Mouse (Mus musculus): Measurements from ENCODE around the gene Ptpn4.
A peak's percentile ranks its signal among the peaks of the same experiment; 100 is the strongest.

The Ptpn4 gene

DNA sequence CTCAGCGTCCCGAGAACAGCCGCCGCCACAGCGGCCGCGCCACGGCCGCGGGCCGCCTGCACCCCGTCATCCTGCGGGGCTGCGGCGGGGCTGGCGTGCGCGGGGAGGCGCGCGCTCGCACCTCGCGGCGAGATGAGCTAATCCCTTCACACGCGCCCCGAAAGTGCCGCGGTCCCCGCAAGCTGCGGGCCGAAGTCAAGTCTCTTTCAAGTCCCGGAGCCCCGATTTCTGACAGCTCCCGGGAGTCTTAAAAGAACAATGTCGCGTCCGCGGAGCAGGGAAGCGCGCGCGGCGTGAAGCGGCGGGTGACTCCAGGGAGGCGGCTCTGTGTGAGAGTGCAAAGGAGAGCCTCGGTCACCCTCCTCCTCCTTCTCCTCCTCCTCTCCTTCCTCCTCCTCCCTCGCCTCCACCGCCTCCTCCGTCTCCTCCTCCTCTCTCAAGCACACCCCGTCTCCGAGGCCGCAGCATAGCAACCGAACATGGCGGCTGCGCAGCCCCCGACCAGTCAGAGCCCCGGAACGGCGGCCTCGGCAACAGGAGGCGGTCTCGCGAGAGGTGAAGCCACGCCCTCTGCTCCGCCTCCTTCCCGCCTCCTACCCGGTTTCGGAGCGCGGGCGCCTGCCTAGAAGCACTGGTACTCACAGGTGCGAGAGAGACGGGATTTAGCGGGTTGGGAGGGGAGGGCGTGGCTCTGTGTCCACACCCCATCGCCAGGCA lies at the start of gene Ptpn4:
Gene Ptpn4 (minus strand): TSS at position 579 of the 717 bp plus-strand sequence.
- peak; percentile 98 to 99 for DNase-seq (ENCODE audit: low spot score in 2 of 2)

DNA sequence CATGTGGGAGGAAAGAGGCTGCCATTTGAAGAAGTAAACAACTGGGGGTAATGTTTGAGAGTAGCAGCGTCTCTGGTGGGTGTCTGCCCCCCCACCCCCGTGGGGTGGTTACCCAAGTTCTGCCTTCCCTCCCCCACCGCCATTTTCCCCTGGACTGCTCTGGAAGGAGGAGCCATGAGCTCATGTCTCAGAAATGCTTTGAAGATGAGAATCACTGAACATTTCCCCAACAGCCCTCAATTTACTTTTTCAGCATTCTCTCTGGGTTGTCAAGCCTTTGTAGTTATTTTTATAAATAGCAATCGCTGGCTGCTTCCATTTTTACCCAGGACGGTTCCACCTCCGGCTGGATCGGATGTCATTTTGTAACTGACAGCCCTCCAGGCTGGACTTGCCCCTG lies 48.9 kb upstream of the Ptpn4 start:
- no peak for DNase-seq (ENCODE audit: low spot score in 2 of 2)

DNA sequence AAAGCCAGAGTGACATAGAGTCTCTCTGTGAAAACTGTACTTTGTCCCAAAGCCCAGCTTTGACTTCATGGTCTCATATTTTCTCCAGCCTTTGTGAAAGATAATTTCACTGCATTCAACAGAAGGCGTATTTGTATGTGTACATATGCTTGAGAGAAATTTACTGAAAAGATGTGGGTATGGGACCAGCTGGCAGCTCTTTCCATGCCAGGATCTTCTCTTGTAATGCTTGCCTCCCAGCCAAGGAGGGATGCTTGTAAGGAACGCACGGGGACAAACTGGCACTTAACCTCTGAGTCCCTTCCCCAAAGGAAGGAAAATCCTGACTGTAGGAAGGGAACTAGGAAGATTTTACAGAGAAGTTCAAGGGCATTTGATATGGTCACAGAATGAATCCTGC lies 46.9 kb upstream of the Ptpn4 start:
- no peak for DNase-seq (ENCODE audit: low spot score in 2 of 2)

DNA sequence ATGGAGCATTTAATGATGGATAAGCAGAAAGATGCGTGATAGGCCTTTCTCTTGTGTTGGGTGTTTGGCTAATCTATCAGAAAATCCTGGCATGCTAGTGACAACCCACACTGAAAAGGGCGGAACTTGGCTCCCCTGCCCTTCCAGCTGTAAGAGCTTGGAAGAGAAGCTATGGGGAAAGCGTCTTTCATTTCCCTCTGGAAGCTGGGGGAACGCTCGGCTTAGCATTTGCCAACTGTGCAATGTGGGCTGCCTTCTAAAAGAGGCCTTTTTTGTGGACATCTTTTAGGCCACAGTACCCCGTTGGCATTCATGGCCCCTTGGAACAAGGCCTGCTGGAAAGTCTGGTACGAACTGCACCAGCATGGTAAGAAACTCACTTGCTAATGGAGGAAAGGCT lies 41.5 kb upstream of the Ptpn4 start:
- DNase-seq (ENCODE audit: low spot score in 2 of 2): peak in 1 of 2 experiments; percentile 56

DNA sequence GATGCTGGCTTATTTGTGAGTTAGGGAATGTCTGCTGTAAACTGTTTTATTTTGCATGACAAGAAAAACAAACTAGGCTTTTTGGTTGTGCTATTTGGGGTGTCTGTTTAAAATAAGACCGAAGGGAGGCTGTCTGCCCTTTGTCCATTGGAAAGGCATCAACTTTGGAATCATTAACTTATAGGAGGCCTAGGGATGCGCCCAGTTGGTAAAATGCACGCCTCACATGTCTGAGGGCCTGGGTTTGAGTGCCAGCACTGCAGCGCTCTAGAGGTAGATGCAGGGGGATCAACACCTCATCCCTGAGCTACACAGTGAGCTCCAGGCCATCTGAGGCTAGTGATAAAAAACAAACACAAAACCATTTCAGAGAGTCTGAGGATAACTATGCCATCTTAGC lies 40.1 kb upstream of the Ptpn4 start:
- no peak for DNase-seq (ENCODE audit: low spot score in 2 of 2)

DNA sequence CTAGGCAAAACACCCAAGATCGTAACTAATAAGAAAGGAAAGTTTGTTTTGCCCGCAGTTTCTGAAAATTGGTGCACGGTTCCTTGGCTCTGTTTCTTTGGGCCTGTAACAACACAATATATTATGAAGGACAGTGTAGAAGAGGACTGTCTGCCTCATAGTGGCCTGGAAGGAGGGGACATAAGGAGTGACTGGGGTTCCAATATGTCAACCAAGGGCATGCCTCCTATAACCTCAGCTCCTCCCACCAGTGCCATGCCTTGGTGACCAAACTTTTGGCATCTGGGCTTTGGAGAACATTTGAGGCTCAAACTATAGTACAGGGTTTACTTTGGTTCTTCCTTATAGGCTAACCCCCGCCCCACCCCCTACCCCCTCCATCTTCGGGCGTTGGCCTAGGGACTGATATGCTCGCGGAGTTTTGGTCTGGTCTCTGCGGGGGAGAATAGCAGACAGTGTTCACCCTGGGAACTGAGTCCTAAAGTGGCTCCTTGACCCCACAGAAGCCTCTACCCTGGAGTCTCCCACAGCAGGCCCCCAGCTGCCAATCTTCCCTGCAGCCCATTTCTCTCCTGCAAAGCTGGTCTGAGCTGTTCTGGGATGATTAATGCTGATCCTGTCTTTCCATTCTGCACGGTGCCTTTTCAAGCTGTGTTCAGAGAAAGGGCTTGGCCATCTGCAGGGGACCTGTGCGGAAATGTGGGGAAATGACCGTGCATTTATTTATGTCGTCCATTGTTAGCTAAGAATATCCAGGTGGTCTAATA lies 31.2 kb upstream of the Ptpn4 start:
- no peak for DNase-seq (ENCODE audit: low spot score in 2 of 2)

DNA sequence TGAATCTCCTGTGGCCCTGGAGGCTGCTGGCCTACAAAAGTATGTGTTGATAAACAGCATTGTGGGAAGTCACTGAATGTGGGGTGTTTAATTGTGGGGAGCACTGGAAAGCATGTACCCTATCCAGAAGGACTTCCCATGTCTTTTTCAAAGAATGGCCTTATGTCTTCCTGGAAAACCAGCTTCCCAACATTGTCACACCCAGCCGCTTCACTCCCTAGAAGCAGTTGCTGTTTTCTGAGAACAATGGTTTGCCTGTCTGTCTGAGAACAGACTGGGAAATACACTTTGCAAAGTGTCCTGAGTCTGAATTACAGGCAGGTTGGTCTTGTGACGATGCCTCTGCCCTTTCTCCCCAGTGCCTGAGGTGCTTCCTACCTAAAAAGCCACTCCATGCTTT lies 29.9 kb upstream of the Ptpn4 start:
- DNase-seq (ENCODE audit: low spot score in 2 of 2): no peak

DNA sequence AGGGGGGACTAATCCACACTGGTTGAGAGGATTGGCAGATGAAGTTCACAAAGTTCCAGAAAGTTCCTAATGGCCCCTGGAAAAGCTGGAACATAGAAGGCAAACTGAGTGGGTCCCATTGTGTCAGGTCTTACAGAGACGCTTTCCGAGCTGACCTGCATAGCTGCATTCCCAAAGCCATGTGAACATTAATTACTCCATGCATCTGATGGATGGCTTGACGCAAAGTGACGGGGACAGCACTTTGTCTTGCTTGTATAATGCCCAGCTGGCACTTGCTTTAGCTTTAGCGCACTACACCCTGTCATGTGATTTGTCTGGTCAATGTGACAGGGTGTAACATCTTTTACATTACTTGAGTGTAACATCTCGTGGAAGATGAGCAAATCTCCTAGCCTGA lies 27.9 kb upstream of the Ptpn4 start:
- no peak for DNase-seq (ENCODE audit: low spot score in 2 of 2)

DNA sequence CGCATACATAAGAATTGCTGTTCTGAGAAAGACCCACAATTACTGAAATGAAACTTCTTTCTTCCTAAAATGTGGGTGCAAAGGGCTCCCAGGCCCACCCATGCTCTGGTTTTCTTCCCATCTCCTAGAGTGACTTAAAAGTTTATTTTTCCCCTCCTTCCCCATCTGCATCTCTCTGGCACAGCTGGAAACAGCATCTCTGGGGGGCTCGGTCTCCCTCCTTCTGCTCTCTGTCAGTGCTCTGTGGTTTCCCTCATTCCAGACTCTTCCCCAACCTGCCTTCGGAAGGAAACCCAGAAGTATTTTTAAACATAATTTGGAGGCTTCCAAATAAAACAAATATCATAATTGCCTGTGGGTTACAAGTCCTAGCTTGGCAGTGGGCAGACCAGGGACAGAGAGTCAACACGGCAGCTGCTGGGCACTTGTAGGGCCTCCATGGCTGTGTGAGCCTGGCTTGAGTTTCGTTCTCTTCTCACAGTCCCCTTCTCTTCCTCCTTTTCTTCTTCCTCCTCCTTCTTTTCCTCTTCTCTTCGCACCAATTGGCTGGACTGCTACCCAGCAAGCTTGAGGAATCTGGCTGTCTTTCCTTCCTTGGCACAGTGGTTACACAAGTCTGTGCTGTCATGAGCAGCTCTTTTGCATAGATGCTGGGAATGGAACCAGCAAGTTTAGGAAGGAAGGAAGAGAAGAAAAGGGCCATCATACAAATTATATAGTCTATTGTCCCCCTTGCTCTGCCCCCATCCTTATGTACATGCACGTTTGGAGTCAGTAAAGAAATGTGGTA lies 26.3 kb upstream of the Ptpn4 start:
- DNase-seq (ENCODE audit: low spot score in 2 of 2): no peak

DNA sequence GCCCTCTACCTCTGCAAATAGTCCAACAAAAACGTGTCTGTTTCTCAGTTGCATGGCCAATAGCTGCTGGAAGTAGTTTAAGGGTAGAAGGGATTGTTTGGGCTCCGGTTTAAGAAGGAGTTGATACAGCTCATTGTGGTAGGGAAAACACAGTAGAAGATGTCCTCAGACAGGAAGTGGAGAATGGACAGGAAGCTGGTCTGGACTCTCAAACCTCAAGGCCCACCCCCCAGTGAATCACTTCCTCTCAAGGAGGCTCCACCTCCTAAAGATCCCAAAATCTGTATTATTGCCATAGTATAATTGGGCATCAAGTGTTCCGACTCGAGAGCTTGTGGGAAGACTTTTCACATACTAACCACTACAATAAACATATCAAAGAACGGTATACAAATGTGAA lies 22.2 kb upstream of the Ptpn4 start:
- no peak for DNase-seq (ENCODE audit: low spot score in 2 of 2)

DNA sequence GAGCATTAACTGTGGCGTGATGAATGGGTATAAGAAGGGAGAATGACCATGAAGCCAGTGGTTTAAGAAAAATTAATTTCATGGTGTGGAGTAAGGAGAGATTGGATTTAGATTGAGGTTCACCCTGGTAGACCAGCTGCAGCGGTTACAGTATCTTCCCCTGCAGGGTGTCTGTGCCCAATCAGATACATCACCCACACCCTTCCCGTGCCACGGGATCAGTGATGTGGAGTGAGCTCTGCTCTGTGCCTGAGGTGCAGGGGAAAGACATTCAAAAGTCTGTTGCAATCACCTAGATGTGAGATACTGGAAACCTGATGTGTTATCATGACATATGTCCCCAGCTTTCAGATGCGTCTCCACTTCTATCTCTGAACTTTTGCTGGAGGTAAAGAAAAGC lies 15.6 kb upstream of the Ptpn4 start:
- DNase-seq (ENCODE audit: low spot score in 2 of 2): no peak

DNA sequence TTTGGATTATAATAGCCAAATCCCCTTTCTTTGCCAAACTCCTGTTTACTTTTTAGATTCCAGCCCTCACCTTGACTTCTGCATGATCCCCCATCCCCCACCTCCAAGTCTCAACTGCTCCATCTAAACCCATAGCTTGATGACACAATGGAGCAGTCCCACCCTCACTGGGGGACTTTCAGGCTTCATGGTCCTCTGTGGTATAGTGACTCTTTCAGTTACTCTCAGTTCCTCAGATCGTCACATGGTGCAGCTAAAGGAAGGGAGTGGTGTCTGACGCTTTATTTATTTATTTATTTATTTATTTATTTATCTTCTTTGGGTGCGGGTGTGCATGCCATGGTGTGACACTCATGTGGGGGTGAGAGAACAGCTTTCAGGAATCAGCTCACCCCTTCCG lies 14.9 kb upstream of the Ptpn4 start:
- DNase-seq (ENCODE audit: low spot score in 2 of 2): no peak

DNA sequence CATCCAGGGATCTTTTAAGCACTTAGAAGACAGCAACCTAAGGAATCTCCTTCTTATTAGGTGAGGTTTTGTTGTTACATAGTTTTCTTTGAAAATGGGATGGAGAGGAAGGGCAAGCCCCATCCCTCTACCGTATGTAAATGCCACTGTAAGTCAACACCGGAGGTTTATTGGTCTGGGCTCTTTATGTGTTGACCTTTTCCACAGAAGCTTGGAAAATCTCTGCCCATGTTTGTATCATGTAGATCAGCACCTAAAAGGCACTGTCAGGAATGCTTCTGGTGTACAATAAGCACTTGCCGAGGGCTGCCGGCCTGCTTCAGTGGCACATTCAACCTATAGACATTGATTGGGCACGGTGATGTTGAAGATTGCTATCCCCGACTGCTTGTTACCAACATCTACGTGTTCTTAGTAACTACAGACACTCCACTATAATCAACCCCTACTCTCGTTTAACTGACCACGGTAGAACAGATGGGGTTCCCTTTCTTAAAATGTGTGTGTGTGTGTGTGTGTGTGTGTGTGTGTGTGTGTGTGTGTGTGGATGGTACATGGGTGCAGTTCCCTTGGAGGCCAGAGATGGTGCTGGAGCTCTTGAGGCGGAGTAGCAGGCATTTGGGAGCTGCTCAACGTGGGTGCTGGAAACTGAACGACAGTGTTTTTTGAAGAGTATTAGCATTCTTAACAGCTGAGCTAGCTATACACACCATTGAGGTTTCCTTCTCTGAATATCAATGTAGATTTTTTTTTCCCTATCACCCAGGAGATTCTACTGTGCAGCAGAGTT lies 11.9 kb upstream of the Ptpn4 start:
- DNase-seq (ENCODE audit: low spot score in 2 of 2): no peak

DNA sequence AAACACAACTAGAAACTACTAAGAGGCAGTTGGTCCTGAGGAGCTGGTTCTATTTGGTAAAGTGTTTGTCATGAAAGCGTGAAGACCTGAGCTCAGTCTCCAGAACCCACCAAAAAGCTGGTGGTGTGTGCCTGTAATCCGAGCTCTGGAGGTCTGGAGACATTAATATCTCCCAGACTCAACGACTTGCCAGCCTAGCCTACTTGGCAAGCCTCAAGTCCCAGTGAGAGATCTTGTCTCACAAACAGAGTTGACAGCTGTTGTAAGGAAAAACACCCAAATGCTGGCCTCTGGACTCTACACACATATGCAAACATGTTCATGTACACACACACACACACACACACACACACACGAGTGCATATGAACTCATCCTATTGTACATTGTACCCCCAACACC lies 7.9 kb upstream of the Ptpn4 start:
- DNase-seq (ENCODE audit: low spot score in 2 of 2): no peak

DNA sequence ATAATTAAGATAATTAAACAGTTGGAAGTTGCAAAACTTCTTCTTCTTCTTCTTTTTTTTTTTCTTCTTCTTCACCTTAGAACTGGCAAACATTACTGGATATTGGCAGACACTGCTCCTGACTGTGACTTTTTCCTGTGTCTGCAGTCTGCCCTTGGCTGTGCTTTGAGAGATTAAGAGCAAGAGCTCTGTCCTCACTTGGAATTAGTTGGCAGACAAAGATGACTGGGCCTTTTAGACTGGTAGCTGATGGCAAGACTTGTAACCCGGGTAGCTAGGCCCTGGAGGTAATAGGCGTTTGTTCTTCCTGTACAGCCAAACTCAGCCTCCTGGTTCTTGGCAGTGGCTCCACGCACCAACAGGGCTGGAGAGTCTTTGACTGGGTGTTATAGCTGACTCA lies 5.7 kb upstream of the Ptpn4 start:
- DNase-seq (ENCODE audit: low spot score in 2 of 2): no peak

DNA sequence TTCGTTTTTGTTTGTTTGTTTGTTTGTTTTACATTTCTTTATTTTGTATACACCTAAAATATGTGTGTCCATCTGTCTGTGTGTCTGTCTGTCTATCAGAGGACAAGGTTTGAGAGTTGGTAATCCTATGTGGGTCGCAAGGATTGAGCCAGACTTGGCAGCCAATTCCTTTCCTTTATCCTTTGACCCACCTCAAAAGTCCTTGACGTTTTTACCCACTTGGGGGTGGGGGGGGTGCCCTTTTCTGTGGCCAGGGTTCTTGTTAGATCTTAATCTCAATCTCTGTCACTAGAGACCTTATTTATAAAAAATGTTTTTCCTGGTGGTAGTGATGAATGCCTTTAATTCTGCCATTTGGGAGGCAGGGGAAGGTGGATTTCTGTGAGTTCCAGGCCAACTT lies 828 bp upstream of the Ptpn4 start:
- no peak for DNase-seq (ENCODE audit: low spot score in 2 of 2)

DNA sequence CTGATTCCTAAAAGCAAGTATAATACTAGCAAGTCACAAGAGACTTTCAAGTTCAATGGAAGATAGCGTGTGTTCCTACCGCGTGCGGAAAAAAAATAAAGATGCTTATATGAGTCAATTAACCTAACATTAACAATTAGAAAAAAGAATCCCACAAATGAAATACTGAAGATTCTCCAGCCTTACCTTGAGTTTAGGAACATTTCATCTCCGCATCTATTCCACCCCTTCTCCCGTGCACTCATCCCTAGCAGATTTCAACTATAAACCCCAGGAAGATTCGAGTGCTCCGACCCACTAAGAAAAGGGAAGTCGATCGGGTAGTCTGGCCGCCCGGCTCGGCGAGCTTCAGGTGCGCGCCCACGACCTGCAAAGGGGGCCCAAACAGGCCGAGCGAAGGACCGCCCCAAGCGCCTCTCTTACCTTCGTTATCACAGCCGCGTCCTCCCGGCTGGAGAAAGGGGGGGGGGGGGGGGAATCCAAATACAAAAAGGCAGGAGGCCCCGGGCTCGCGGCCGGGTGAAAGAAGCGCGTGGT lies 866 bp downstream of the Ptpn4 start:
- peak; percentile 19 to 23 for DNase-seq (ENCODE audit: low spot score in 2 of 2)

DNA sequence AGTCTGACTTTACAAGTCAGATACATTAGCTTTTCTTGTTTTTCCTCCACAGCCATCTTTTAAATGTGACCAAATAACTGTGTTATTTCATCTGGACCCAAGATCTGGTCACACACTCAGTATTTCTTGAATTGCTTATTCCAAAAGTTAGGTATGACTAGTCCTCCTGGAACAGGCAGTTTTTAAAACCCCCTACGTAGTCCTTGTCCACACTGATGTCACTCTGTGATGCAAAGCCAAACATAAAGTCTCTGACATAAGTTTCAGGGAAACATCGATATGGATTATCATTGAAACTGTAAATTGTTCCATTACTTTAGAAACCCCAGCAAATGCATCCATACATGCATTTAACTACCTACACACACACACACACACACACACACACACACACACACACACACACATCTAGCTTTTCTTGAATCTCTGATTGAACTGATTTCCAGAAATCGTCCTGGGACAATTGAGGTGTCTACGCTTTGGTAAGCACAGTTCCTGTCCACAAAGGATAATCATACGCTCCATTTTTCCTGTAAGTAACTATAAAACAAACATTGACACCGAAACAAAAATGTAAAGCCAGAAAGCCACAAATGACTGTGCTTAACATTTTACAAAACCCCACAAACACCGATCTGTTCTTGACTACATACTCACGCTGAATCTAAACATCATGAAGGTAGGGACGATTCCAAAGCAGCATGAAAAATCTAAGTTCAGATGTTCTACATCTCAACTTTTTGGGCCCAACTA lies 1.5 kb downstream of the Ptpn4 start:
- no peak for DNase-seq (ENCODE audit: low spot score in 2 of 2)

DNA sequence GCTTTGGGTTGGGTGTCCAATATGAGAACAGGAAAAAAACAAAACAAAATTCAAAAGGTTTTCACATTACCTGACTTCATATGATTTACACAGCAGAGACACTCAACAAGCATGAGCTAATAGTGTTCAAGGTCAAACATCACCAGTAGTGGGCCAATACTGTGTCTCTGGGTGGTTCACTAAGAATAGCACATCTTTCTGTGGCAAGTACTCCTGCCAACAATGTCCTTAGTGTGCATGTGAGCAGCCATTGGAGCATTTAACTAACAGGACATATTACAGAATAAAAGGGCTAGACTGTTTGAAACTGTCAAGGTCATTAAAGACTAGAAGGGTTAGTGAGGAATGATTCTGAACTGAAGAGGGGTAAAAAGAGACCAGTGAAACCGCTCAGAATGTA lies 9.3 kb downstream of the Ptpn4 start:
- no peak for DNase-seq (ENCODE audit: low spot score in 2 of 2)

DNA sequence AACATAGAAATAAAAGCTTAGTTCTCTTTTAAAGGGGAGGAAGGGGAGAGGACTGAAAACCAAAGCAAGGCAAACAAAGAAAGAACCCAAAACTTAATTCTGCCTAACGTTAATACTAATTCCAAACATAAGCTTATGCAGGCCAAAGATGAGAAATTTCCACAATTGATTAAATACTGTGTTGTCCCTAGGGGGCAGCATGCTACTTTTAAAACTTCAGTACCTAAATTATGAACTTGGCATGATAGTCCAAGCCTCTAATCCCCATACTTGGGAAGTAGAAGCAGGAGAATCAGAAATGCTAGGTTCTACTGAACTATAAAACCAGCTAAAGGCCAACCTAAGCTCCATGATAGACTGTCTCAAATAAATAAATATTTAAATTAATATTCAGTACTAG lies 18.7 kb downstream of the Ptpn4 start:
- no peak for DNase-seq (ENCODE audit: low spot score in 2 of 2)

DNA sequence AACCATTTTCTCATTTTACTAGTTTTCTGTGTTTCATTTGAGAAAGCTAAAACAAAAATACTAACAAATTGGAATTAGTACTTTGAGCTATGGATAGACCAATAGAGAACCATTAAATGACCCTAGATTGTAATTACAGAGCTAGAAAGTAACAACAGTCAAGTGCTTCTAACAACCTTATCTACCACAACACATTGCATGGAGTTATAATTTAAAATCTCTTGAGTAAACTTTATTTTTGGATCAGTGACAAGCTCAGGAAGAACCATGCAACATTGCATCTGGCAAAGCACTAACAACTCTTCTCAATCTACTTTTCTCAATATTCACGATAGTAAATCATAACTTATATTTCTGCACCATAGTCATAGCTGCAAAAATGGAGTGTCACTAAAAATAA lies 29.7 kb downstream of the Ptpn4 start:
- DNase-seq (ENCODE audit: low spot score in 2 of 2): no peak

Measured in urinary bladder, postnatal 36 days (tissue).